ENCODE assay signal across 9 mouse cellular contexts in the genomic region with DNA sequence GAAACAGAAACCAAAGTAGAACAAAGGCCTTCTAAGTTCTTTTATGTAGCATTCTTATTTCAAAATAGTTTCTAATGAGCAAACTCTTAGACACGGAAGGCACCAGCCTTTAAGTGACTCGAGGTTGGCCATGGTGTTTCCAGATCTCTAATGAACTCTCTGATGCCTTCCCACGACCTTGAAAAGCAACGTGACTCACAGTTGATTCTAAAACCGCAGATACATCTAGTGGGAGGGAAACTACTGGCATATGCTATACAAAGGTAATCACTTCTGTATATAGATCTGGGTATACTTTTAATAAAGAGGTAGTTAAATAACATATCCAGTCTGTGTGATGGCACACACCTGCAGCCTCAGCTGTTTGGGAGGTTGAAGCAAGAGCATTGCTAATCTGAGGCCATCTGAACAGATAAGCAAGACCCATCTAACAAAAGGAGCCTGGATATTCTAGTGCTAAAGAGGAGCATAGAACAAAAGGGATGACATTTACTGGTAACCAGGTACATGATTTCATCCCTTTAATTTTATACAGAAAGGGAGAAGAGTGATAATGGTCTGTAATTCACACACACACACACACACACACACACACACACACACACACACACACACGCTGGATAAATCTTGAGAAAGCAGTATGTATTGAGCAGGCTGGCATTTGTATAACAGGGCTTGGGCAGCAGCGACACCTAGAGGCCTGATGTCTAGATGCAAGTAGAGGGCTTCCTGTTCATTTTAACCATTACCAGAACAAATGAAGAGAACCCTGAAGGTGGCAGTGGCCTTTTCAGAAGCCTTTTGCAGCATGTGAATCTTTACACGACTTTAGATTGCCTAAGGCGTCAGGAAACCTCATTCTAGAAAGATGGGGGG.
DNase-seq lines count a peak whose midpoint lies in the region; ATAC-seq and TF ChIP-seq lines count a peak whose summit lies in the region.
"Had no signal": no experiment of that assay in that cellular context is flagged by ENCODE, and none has a peak within 500 bp of the region (broad histone marks: within the 10 kb centered on the region; RNA-seq: fewer than 3 reads in every experiment).

No protein-coding gene starts in this region.

- no peak overlapping the region for H3K9ac ChIP-seq in kidney, embryonic 14.5 days (ENCODE audit: low read depth, low read length)
- H3K9ac ChIP-seq in limb, embryonic 14.5 days (ENCODE audit: low read depth, low read length, severe bottlenecking) = no peak overlapping the region
- H3K9ac ChIP-seq in neural tube, embryonic 12.5 days = no peak overlapping the region
- no peak overlapping the region for H3K9ac ChIP-seq in stomach, embryonic 16.5 days (ENCODE audit: low read length)
- H3K9ac ChIP-seq: embryonic facial prominence, embryonic 12.5 days had no signal

- ATAC-seq in granulocyte monocyte progenitor cell, adult 5-6 weeks (replicated peaks; ENCODE audit: poor library complexity, severe bottlenecking) = peak; percentile 98
- 0 out of 2 replicates have a peak, but pooled peaks have one; percentile 55 for ATAC-seq in kidney, embryonic 14.5 days (ENCODE audit: low FRiP score, low TSS enrichment)
- ATAC-seq in limb, embryonic 14.5 days (ENCODE audit: low FRiP score, low read depth) = peak; percentile 73; the same call in 1 of the 2 replicates
- ATAC-seq in neural tube, embryonic 12.5 days (ENCODE audit: low FRiP score, low read depth) = peak; percentile 74
- peak; percentile 68 for ATAC-seq in stomach, embryonic 16.5 days (ENCODE audit: insufficient read depth, low FRiP score)

- H3K27ac ChIP-seq in kidney, embryonic 14.5 days (ENCODE audit: low read depth, low read length) = no peak overlapping the region
- H3K27ac ChIP-seq in limb, embryonic 14.5 days (replicated peaks; ENCODE audit: low read depth, low read length) = no peak overlapping the region
- H3K27ac ChIP-seq in neural tube, embryonic 12.5 days = no peak overlapping the region
- no peak overlapping the region for H3K27ac ChIP-seq in stomach, embryonic 16.5 days (ENCODE audit: low read length)
- H3K27ac ChIP-seq: embryonic facial prominence, embryonic 12.5 days had no signal

- no peaks in the 10 kb centered on the region for H3K36me3 ChIP-seq in kidney, embryonic 14.5 days (ENCODE audit: control insufficient read depth, insufficient read depth, low read length)
- H3K36me3 ChIP-seq in limb, embryonic 14.5 days (ENCODE audit: control insufficient read depth, insufficient read depth, low read length) = no peaks in the 10 kb centered on the region
- H3K36me3 ChIP-seq in neural tube, embryonic 12.5 days = no peaks in the 10 kb centered on the region
- no peaks in the 10 kb centered on the region for H3K36me3 ChIP-seq in stomach, embryonic 16.5 days (ENCODE audit: control insufficient read depth, insufficient read depth, low read length)
- H3K36me3 ChIP-seq: embryonic facial prominence, embryonic 12.5 days had no signal

- no peaks in the 10 kb centered on the region for H3K27me3 ChIP-seq in kidney, embryonic 14.5 days (ENCODE audit: control insufficient read depth, insufficient read depth, low read length)
- H3K27me3 ChIP-seq in limb, embryonic 14.5 days (ENCODE audit: control insufficient read depth, insufficient read depth, low read length) = no peaks in the 10 kb centered on the region
- H3K27me3 ChIP-seq in neural tube, embryonic 12.5 days (replicated peaks) = no peaks in the 10 kb centered on the region
- no peaks in the 10 kb centered on the region for H3K27me3 ChIP-seq in stomach, embryonic 16.5 days (ENCODE audit: control insufficient read depth, insufficient read depth, low read length)
- H3K27me3 ChIP-seq: embryonic facial prominence, embryonic 12.5 days had no signal

- TF ChIP-seq POLR2A in limb, embryonic 14.5 days (IDR thresholded peaks at IDR 0.05; ENCODE audit: borderline replicate concordance, extremely low read depth, insufficient read depth, insufficient read length) = no peak

- H3K4me3 ChIP-seq in kidney, embryonic 14.5 days (ENCODE audit: low read length) = no peak overlapping the region
- no peak overlapping the region for H3K4me3 ChIP-seq in limb, embryonic 14.5 days (replicated peaks; ENCODE audit: low read length)
- H3K4me3 ChIP-seq in neural tube, embryonic 12.5 days = no peak overlapping the region
- H3K4me3 ChIP-seq in stomach, embryonic 16.5 days (replicated peaks; ENCODE audit: low read length) = no peak overlapping the region
- H3K4me3 ChIP-seq: embryonic facial prominence, embryonic 12.5 days had no signal

- H3K9me3 ChIP-seq in kidney, embryonic 14.5 days (ENCODE audit: control insufficient read depth, low read length) = no peaks in the 10 kb centered on the region
- no peaks in the 10 kb centered on the region for H3K9me3 ChIP-seq in limb, embryonic 14.5 days (ENCODE audit: control insufficient read depth, low read length)
- no peaks in the 10 kb centered on the region for H3K9me3 ChIP-seq in neural tube, embryonic 12.5 days
- H3K9me3 ChIP-seq in stomach, embryonic 16.5 days (replicated peaks; ENCODE audit: control insufficient read depth, low read length) = no peaks in the 10 kb centered on the region
- H3K9me3 ChIP-seq: embryonic facial prominence, embryonic 12.5 days had no signal

- H3K4me2 ChIP-seq in kidney, embryonic 14.5 days (replicated peaks; ENCODE audit: low read depth, low read length) = no peak overlapping the region
- H3K4me2 ChIP-seq in limb, embryonic 14.5 days (replicated peaks; ENCODE audit: low read depth, low read length, severe bottlenecking) = no peak overlapping the region
- H3K4me2 ChIP-seq in neural tube, embryonic 12.5 days (replicated peaks) = no peak overlapping the region
- no peak overlapping the region for H3K4me2 ChIP-seq in stomach, embryonic 16.5 days (ENCODE audit: low read depth, low read length)
- H3K4me2 ChIP-seq: embryonic facial prominence, embryonic 12.5 days had no signal

- WGBS in kidney, embryonic 14.5 days = 42% methylated on average over 9 of the region's 9 CpGs
- 40% methylated on average over 9 of the region's 9 CpGs for WGBS in limb, embryonic 14.5 days
- WGBS in neural tube, embryonic 12.5 days = 50% methylated on average over 9 of the region's 9 CpGs
- 32% methylated on average over 9 of the region's 9 CpGs for WGBS in stomach, embryonic 16.5 days

- H3K4me1 ChIP-seq in kidney, embryonic 14.5 days (ENCODE audit: control insufficient read depth, insufficient read depth, low read length) = peaks cover 9% of the 10 kb centered on the region; the same call in 1 of the 2 replicates
- no peaks in the 10 kb centered on the region for H3K4me1 ChIP-seq in limb, embryonic 14.5 days (ENCODE audit: control insufficient read depth, insufficient read depth, low read length)
- H3K4me1 ChIP-seq in neural tube, embryonic 12.5 days = peaks cover 10% of the 10 kb centered on the region
- no peaks in the 10 kb centered on the region for H3K4me1 ChIP-seq in stomach, embryonic 16.5 days (ENCODE audit: control insufficient read depth, insufficient read depth, low read length)

- peak; percentile 90 for DNase-seq in 416B (ENCODE audit: low read depth)
- peak; percentile 58 for DNase-seq in adrenal gland, adult 8-10 months
- DNase-seq in embryo, embryonic 11.5 days (ENCODE audit: low read depth, low spot score) = peak; percentile 79
- DNase-seq in limb, embryonic 14.5 days (ENCODE audit: low spot score) = peak; percentile 88
